Mouse (Mus musculus) gastrocnemius, postnatal 14 days (tissue): Measurements from ENCODE around the gene Nav2. TPM values are rescaled to one million over a fixed set of nuclear protein-coding genes. Genes with fewer than 3 reads are reported as not detected.

ENCODE experiments used
- DNase-seq: peaks from one replicate; pipeline ENCODE4 v3.0.0; 2021; ENCODE audit warnings: mixed read lengths
- intact Hi-C: fragments of 180-260 bp; cut with DNase I; formaldehyde crosslinking; loops from one replicate; pipeline ENCODE4 v1.15.1; 2025; ENCODE audit warnings: low total_unique reads
- total RNA-seq, 2 experiments: library from RNA; stranded (reverse); gene quantifications; 2 replicates each; pipeline ENCODE4 v1.2.3; 2021

Gene Nav2
- total RNA-seq, 2 experiments from 2014 or later: 26.2 to 39.3 TPM

DNA sequence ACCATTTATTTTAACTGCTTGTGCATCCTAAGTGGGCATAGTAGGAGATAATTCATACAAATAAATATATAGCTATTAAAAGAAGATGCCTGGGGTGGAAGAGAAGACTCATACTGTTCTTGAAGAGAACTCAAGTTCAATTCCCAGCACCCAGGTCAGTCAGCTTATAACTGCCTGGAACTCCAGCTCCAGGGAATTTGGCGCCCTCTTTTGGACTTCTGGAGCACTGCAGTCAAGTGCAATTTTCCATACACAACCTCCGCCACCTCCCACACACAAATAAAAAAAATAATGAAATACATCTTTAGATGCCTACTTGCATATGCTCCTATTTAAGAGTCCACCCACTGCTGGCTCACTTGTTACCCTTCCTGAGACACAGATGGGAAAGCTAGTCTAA lies 416.1 kb downstream of the Nav2 start:
- intact Hi-C loops: no loop called here
- no peak for DNase-seq

DNA sequence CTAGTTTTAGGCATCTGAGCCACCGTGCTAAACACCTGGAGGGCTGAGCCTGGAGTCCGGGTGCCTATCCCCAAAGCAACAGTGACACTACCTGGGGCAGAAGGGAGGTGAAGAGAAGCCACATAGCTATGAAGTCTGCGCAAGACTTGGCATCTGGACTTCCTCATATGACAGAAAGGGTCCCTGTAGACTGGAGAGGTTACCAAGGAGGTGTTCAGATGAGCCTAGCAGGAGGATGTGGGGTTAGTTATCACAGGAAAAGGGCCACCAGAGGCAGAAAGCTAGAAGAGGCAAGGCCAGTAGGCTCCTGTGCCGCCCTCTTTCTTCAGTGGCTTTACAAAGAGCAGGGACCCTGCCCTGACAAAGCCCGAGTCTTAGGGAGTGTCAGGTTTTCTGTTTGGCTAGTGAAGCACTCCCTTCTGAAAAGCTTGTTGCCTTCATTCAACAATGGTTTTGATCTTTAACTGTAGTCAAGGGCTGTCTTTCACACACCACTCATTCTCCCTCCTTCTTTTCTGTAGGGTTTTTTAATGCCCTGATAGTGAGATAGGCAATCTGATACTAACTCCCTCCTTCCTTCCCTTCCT lies 417.7 kb downstream of the Nav2 start:
- no peak for DNase-seq
- intact Hi-C loops: no loop called here

DNA sequence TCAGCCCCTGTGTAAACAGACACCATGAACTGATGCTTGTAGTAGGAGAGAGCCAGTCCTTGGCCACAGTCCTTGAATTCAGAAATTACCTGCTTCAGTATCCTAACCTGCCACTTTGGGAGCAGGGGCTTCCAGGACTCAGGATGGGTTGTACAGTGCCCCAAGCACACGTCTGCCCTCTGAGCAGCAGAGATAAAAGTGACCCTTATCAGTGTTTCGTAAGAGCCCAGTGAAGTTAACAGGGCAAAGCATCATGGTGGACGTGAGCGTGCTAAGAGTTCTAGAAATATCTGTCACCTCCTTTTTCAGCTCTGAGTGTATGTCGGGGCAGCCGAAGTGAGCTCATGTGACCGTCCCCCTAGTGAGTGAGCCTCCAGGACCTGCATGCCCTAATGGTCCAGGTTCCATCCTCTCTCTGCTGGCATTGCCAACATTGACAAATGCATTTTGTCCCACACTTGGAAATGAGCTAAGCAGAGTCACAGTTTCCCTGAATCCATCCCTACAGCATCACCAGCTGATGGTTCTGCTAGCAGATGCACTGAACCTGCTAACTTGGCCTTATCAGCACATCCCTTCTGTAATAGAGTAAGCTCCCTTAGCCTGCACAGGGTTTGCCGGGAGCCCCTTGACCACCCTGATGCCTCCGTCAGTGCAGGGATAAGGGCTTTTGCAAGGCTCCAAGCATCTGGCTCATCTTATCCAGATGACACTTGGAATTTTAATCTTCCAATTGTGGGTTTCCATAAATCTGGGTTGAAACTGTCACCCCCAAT lies 418.6 kb downstream of the Nav2 start:
- DNase-seq: no peak
- intact Hi-C loops: no loop called here

DNA sequence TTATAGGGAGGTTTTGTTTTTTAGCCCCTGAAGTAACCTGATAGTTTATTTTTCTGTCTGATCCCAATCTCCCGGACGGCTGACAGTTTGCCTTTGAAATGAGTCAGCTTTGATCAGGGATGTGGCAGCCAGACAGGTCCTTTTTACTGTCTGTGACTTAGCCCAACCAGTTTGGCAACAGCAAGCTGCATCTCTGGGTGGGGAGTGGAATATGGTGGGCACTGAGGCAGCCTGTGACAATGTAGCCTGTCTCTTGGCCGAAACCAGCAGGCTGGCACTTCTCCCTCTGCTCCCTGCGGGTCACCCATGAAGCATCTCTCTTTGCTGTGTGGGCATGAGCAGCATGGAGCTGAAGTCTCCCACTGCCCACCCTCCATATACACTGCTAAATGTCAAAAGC lies 421.7 kb downstream of the Nav2 start:
- no peak for DNase-seq
- intact Hi-C loops: no loop called here

DNA sequence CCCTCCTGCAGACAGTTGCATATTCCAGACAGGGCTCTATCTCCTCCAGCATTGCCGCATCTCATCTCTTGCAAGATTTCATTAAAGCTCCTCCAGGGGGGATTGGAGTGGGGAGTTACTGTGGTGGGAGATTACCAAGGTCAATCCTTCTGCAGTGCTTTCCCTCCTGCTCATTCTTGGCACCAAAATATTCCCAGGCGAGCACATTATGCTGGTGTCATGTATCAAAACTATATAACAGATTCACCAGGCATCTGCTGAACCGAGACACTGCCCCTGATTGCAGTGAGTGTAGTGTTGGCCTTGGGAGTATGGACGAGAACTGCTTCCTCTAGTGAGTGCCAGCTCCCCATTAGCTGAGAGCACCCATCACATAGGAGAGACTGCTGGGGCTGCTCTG lies 423.4 kb downstream of the Nav2 start:
- intact Hi-C loops: no loop called here
- DNase-seq: no peak

DNA sequence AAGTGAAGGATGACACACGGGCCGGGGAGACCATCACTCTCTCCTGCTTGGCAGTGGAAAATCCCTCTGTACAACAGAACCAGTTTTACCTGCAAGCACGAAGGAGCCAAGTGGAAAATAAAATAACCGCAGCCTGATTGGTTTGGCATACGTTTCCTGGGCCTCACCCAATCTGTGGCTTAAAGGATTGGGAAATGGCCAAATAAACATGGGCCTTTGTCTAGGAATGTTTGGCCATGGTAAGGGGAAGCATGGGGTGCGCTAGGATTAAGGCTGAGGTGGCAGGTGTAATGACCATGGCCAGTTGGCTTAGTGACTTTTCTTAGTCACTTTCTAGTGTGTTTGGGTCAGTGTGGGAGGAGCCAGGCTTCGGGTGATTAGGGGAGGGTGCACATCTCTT lies 424.1 kb downstream of the Nav2 start:
- DNase-seq: no peak
- intact Hi-C loops: no loop called here

DNA sequence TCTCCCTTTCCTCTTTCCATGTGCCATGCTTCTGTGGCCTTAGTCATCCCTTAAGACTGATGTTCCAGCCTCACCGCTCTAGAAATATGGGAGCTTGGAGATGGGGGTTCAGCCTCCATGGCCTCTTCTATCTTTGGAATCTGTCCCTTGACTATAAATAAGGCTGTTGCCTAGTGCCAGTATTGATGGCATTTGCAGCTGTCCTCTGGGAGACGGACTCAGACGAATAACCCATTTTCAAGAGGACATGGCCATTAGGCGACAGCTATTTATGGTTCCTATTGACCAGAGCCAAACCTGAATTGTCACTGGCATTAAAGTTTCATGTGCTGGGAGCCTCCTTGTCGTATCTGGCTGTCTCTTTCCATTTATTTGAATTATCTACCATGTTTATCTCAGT lies 425.6 kb downstream of the Nav2 start:
- intact Hi-C loops: no loop called here

DNA sequence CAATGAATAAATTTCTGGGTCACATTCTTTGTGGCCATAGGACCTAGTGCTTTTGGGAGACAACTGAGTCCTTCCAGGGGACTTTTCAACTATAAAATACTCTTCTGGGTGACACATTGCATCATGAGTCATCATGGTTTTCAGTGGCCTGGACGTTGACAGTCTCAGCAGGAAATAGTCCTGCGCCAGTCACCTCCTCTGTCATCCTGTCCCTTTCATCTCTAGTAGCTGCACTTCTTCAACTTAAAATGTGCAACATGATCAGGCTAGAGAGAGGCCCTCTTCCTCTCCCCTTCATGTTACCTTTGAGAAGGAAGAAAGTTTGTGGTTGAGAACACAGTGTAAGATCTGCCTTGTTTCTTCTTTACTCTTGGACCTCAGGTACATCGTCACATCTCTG lies 426.5 kb downstream of the Nav2 start:
- intact Hi-C loops: no loop called here
- no peak for DNase-seq

More for the DNA sequence above, 425.6 kb downstream of the Nav2 start:
- DNase-seq: no peak

DNA sequence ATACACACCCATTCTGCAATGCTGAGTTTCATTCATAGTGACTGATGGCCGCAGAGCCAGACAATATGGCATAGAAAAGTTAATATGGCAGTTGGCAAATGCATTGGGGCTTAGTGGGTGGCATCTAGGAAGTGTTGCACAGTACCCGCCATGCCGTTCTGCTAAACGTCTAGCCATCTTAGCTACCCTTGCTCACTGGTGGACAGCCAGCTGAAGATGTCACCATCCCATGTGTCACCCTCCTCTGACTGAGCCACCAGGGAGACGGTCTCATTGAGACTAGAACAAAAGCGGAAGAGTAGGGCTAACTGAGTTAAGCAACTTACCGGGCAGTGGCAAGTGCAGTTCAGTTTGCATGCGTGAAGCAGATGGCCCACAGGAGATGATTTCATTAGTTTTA lies 428.2 kb downstream of the Nav2 start:
- intact Hi-C loops: no loop called here
- no peak for DNase-seq

DNA sequence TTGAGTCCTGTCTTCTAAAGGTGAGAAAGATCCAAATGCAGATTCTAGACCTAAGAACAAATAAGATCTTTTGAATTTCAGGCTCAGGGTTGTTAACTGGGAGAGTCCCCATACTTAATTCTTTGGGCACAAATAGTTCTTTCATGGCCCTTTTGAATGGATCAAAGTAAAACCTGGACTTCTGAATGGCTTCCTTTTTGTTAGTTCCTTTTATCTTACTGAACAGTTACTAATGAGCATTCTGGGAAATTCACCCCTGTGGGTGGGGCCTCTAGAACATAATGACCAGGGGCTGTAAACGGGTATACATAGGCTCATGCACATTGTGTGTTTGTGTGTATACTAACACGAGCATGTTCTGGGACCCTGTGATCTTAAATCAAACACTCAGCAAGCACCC lies 429.2 kb downstream of the Nav2 start:
- DNase-seq: no peak
- intact Hi-C loops: no loop called here

DNA sequence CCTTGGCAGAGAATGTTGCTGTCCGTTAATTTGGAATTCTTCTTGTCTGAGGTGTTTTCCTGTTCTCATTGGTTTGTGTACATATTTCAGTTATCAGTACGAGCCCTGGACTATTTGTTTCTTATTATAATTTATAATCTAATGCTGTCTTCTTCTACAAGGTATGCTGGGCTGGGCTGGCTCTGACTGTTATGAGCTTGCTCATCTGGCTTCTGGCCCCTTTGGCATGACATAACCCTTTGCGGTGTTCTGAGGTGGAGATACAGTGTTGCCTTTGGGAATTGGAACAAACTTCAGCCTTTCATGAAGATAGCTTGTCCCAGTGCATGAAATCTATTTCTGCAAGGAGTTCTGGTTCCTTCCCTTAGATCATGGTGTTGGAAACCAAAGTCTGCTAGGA lies 431.4 kb downstream of the Nav2 start:
- no peak for DNase-seq
- intact Hi-C loops: no loop called here

DNA sequence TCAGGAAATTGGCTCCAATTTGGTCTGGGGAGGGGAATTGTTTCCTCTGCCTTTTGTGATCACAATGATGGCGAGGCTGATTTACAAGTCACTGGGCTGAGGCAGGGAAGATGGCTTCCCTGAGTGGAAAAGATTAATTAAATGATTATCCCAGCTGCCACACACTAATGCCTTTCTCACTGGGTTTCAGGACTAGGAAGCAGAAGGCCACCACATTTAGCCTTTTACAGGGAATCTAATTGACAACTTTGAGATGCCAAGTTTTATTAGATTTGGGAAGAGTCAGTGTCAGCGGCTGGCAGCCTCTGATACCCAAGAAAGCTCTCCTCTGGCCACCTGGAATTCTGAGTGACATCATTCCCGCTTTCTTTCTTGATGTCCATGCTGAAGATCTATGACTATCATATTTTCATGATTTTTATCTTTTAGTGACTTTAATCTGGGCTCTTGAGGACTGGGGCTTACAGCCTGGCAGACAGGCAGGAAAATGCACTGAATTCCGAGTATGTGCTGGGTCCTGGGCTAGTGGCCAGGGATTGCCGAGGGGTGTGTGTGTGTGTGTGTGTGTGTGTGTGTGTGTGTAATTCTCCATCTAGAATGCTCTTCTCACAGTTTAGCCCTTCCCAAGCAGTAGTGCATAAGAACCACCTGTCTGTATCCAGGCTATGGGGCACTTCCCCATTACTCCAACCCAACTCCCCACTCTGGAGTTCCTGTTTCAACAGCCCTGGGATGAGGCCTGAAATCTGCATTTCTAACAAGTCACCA lies 432.8 kb downstream of the Nav2 start:
- DNase-seq: no peak

DNA sequence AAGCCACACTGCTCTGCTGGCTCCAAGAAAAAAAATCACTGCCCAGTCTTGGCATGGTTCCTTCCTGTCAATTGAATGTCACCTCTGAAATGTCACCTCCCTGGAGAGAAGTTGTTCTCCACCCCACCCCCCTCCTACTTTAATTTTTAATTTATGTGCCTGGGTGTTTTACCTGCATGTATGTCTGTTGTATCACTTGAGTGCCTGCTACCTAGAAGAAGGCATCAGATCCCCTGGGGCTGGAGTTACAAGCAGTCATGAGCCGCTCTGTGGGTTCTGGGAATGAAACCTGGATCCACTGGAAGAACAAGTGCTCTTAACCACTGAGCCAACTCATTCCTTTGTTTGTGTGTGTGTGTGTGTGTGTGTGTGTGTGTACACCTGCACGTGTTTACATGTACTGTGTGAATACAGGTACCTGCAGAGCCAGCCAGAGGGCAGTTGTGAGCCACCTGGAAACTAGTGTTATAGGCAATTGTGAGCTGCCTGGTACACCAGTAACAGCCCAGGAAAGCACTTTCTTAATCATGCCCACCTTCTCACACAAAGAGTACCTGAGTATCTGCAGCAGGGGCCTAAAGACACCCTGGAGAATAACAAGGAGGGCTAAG lies 433.5 kb downstream of the Nav2 start:
- no peak for DNase-seq
- intact Hi-C loops: no loop called here

More for the DNA sequence above, 432.8 kb downstream of the Nav2 start:
- intact Hi-C loops: no loop called here

DNA sequence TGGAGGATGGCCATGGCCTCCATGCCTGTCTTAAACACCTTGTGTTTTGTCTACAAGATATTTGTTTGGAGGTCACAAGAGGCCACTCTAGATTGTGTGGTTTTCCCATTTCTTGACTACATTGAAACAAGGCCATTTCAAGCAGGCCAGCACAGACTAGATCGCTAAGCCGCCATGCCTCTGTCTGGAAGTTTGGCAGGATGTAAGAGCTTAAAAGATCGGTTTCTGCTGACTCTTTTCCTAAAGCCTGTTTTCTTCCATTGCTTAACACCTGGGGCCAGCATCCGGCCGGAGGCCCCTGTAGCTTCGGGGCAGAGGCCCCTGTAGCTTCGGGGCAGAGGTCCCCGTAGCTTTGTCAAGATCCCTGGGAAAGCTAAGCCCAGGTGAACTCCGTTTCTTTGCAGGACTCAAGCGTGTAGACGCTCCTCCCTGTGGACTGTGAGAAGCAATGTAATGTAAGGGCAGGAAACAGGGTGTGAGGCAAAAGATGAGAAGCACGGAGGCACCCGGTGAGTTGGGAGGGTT lies 434.1 kb downstream of the Nav2 start:
- DNase-seq: no peak
- intact Hi-C loops: no loop called here

DNA sequence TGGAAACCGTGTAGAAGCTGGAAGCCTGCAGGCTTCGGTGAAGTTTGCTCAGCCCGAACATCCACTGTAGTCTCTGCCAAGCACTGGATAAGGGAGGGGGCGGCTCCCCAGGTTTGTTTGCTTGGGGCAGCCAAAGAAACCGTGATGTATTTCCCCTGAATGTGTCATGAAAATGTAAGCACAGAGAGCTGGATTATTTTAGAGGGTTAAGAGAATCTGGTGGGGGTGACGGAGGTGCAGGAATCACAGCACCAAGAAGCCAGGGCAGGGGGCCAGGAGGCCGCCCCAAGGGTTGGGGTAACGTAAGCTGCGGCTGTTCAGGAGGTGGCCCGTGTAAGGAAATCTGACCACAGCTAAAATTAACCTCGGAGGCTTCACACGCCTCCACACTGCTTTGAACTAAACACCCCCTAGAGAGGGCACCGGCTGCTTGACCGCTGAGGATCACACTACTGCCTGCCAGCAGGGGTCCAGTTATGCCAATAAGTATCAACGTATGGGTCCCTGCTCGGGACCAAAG lies 434.6 kb downstream of the Nav2 start:
- peak; percentile 80 for DNase-seq
- intact Hi-C loops: no loop called here

DNA sequence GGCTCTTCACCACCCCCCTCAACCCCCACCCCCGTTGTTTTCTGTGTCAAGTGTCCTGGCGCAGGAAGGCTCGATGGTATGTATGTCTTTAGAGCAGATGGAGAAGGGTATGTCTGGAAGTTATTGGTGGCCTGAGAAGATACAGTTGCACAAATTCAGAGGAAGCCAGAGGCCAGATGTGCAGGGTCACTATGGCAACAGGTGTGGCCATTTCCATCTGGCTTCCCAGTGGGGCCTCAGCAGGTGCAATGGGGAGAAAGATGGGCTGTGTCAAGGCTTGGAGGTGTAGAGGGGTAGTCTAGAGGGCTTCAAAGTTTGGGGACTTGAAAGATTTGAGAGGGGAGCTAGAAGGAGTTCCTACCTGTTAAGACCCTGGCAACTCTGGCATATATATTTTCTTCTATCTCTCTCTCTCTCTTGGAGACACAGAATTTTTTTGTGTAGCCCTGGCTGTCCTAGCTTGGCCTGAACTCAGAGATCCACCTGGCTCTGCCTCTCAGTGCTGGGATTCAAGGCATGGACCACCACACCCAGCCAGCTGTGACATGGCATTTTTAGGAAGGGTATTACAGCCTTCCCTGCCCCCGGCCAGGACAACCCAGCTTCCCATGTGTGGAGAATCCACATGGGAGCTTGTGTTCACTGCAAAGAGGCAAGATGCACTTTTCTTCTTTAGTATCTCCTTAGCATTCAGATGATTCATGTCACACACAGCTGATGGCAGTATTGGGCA lies 435.4 kb downstream of the Nav2 start:
- DNase-seq: no peak
- intact Hi-C loops: no loop called here

DNA sequence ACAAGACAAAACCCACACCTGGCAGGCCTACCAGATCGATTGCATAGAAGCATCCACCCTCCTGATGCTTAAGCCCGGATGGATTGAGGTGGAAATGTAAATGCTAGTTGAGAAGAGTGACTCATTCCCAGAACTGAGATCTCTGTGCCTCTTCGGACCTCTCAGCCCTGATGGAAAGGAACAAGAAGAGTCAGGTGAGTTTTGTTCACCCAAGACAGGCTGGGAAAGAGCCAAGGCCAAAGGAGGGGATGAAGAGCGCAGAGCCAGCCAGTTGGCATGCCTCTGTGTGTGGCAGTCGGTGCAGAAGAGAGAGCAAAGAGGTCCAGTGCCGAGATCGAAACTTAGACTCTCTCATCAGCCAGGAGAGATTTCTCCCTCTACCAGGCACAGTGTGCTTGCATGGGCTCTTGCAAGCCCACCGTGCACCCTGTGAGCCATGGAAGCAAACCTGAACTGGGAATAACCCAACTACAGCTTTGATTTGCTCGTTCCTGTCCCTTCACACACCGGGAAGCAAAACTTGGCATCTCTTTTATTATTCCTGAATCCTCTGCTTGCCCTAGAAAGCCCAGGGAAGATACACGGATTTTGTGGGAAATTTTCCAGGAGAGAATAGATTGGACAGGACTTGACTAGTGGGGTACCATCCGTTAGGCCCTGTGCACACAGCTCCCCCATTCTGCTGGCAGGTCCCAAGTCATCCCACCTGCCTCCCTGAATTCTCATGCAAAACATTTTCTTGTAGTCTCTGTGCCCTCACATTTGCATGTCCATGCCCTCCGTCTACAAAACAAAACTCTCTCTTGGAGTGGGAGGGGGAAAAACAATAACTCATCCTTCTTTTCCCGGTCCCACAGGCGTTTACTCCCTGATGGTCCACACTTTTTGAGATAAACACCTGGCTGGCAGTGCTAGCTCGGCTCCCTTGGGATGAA lies 439.1 kb downstream of the Nav2 start:
- DNase-seq: no peak
- intact Hi-C loops: no loop called here

DNA sequence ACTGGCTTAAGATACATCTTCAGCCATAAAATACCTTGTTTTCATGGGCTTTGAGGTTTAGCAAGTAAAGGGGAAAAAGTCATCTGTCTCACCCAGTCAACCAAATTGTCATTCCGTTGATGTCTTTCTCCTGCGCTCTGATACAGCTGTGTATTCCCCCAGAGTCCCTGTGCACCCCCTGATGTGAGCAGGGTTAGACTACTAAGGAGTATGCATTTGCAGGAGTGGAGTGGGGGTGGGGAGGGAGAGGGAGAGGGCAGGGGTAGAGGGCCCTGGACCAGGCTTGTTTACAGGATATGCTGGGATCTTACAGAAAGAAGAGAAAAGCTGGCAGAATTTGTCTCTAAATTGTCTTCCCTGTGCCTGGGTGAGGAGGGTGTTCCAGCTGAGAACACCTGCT lies 440.1 kb downstream of the Nav2 start:
- no peak for DNase-seq
- intact Hi-C loops: no loop called here
